Mouse (Mus musculus) intestine, embryonic 14.5 days (tissue): ENCODE measurements around the gene Dpp4. TPM values are rescaled to one million over a fixed set of nuclear protein-coding genes. Genes with fewer than 3 reads are reported as not detected.

Source experiments
- ATAC-seq: fragments of 200-750 bp; cut with Nextera tagmentation; replicated peaks from 2 replicates; pipeline ENCODE4 v1.8.0; 2017; ENCODE audit warnings: low read depth, moderate number of reproducible peaks, moderate TSS enrichment, moderate library complexity; ENCODE audit not compliant: low FRiP score, low TSS enrichment
- DNase-seq: peaks from one replicate; pipeline ENCODE4 v3.0.0-alpha.2; 2018; ENCODE audit warnings: low spot score
- H3K27ac ChIP-seq: fragments of 300-500 bp; sonication (generic); 2 replicates; pipeline ENCODE4 v1.5.1; 2014; ENCODE audit warnings: low read depth, mild to moderate bottlenecking, control low read depth
- H3K27me3 ChIP-seq: fragments of 300-500 bp; sonication (generic); replicated peaks from 2 replicates; pipeline ENCODE4 v1.6.1; 2014; ENCODE audit warnings: low read length, control low read depth; ENCODE audit not compliant: control insufficient read depth, insufficient read depth
- H3K36me3 ChIP-seq: fragments of 300-500 bp; sonication (generic); 2 replicates; pipeline ENCODE4 v1.6.1; 2014; ENCODE audit warnings: low read length, control low read depth; ENCODE audit not compliant: control insufficient read depth, insufficient read depth
- H3K4me1 ChIP-seq: fragments of 300-500 bp; sonication (generic); replicated peaks from 2 replicates; pipeline ENCODE4 v1.6.1; 2014; ENCODE audit warnings: low read length, control low read depth, mixed read lengths; ENCODE audit not compliant: control insufficient read depth, insufficient read depth
- H3K4me2 ChIP-seq: fragments of 300-500 bp; sonication (generic); 2 replicates; pipeline ENCODE4 v1.6.1; 2014; ENCODE audit warnings: low read length
- H3K4me3 ChIP-seq: fragments of 300-500 bp; sonication (generic); 2 replicates; pipeline ENCODE4 v1.5.1; 2014; ENCODE audit warnings: low read depth, low read length, control low read depth, mixed read lengths
- H3K9ac ChIP-seq: fragments of 300-500 bp; sonication (generic); 2 replicates; pipeline ENCODE4 v1.6.1; 2014; ENCODE audit warnings: mild to moderate bottlenecking, low read length
- H3K9me3 ChIP-seq: fragments of 300-500 bp; sonication (generic); 2 replicates; pipeline ENCODE4 v1.6.1; 2016; ENCODE audit warnings: low read length, control low read depth; ENCODE audit not compliant: control insufficient read depth
- WGBS: fragments of 180-500 bp; shearing (Covaris S2); extraction: QIAGEN DNeasy Blood & Tissue Kit; methylation state at CpG from one replicate; pipeline ENCODE4 v1.1.7; 2014; 5-methylcytosine and 5-hydroxymethylcytosine counted together
- polyA plus RNA-seq: library from polyadenylated mRNA; unstranded; fragments of >200 nt; fragmentation: Nextera tagmentation; extraction: Ambion mirVana; gene quantifications from 2 replicates; pipeline ENCODE4 v1.2.1, GENCODE M21; 2014

Dpp4 gene
- polyA plus RNA-seq, 1 experiment from 2014 or later = 69.8 TPM

GRCm38 (mm10) chr2:62323078-62323637 is 88.9 kb downstream of the Dpp4 start:
- Histone ChIP-seq H3K4me3 (no peak overlapping the region), H3K4me1 (no peaks in the 10 kb centered on the region), H3K27ac (no peak overlapping the region), H3K36me3 (no peaks in the 10 kb centered on the region), H3K9me3 (no peaks in the 10 kb centered on the region), H3K4me2 (no peak overlapping the region), H3K9ac (no peak overlapping the region), H3K27me3 (no peaks in the 10 kb centered on the region)
- DNase-seq (no peak), ATAC-seq (no peak)
- WGBS = 80% methylated on average over 9 of the region's 9 CpGs

- no peaks in the 10 kb centered on the region for H3K36me3 ChIP-seq
- WGBS = 82% methylated on average over 3 of the region's 3 CpGs
- H3K4me2 ChIP-seq = no peak overlapping the region
- H3K4me3 ChIP-seq = no peak overlapping the region
- no peak overlapping the region for H3K9ac ChIP-seq
- no peaks in the 10 kb centered on the region for H3K4me1 ChIP-seq
- H3K27ac ChIP-seq = no peak overlapping the region
- DNase-seq (no peak), ATAC-seq (no peak)
- no peaks in the 10 kb centered on the region for H3K9me3 ChIP-seq
- H3K27me3 ChIP-seq = no peaks in the 10 kb centered on the region
Measured at GRCm38 (mm10) chr2:62319489-62319888, 92.5 kb downstream of the Dpp4 start.

DNA sequence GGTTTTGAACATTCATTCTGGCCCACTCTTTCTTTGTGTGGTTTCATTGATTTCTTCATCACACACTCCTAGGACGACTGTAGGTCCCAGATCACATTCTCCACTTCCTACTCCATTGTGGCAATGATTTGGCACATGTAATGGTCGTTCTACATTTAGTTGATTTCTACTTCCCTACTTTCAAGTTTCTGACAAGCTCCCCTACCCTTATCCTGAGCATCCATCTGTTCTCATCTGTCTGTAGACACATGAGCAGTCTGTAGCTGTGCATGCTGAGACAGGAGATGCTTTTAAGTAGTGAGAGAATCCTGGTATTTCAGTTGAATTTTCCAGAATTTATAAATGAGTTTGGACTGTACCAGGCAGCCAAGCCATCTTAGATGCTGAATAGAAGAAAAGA is 95.1 kb downstream of the Dpp4 start:
- H3K4me1 ChIP-seq = no peaks in the 10 kb centered on the region
- H3K4me3 ChIP-seq = no peak overlapping the region
- no peak overlapping the region for H3K4me2 ChIP-seq
- no peaks in the 10 kb centered on the region for H3K36me3 ChIP-seq
- no peak overlapping the region for H3K9ac ChIP-seq
- no peaks in the 10 kb centered on the region for H3K27me3 ChIP-seq
- H3K27ac ChIP-seq = no peak overlapping the region
- H3K9me3 ChIP-seq = no peaks in the 10 kb centered on the region
- DNase-seq (no peak), ATAC-seq (no peak)
- 66% methylated on average over 2 of the region's 2 CpGs for WGBS

DNA sequence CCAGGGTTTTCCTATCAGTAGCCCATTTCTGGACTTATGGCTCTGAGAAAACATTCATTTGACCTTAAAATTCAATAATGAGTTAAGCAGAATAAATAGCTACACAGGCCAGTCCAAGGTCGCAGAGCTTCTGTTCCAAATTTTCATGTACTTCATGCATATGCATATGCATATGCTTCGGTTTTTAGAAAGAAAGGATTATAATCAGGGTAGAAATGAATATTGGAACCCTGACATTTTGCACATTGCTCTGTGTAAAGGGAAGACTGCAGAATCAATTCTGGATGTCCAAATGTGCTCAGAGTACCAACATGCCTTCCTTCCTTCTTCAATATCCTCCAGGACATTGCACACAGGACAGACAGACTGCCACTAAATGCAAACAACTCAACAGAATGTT is 104.6 kb downstream of the Dpp4 start:
- no peak overlapping the region for H3K27ac ChIP-seq
- no peaks in the 10 kb centered on the region for H3K27me3 ChIP-seq
- 90% methylated on average over 2 of the region's 2 CpGs for WGBS
- H3K4me2 ChIP-seq = no peak overlapping the region
- no peaks in the 10 kb centered on the region for H3K9me3 ChIP-seq
- no peaks in the 10 kb centered on the region for H3K4me1 ChIP-seq
- ATAC-seq (no peak), DNase-seq (no peak)
- H3K9ac ChIP-seq = no peak overlapping the region
- H3K36me3 ChIP-seq = no peaks in the 10 kb centered on the region
- no peak overlapping the region for H3K4me3 ChIP-seq

DNA sequence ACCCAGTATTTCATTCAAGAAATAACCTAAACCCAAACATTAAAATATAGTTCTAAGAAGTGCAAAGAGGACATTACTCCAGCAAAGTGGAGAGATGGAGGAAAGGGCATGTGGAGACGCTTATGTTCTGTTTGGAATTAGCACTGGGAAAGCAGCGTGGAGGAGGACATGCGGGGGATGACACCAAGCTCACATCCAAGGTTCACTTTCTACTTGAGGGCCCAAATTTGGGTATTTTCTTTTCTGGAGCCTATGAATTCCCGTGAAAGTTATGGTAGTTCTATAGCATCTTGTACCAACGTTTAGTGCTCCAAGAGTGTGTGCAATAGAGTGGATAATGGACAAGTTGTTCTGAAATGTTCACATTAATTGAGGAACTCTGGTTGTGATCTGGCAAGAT is 105.1 kb downstream of the Dpp4 start:
- 86% methylated on average over 5 of the region's 5 CpGs for WGBS
- no peaks in the 10 kb centered on the region for H3K27me3 ChIP-seq

DNA sequence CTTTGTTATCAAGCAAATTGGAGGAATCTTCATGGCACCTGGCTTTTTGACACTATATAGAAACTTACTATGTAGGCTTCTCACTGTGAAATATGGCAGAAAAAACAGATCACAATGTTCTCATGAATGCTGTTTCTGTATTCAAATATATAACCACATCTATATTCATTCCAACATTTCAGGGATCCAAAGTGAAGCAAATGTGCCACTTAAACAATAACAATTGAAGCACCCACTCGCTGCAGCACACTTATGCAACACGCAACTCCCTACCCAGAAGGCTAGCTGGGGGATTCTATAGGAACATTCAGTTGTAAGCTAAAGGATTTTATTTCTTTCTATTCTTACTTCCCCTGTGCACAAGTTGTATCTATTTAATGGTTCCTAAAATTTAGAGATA is 110.3 kb downstream of the Dpp4 start:
- no peak for DNase-seq
- no peak overlapping the region for H3K4me2 ChIP-seq
- no peak overlapping the region for H3K27ac ChIP-seq
- no peaks in the 10 kb centered on the region for H3K4me1 ChIP-seq
- H3K9me3 ChIP-seq = no peaks in the 10 kb centered on the region
- WGBS = 93% methylated on average over 2 of the region's 2 CpGs
- H3K27me3 ChIP-seq = no peaks in the 10 kb centered on the region
- ATAC-seq = no peak
- H3K36me3 ChIP-seq = no peaks in the 10 kb centered on the region
- no peak overlapping the region for H3K9ac ChIP-seq
- H3K4me3 ChIP-seq = no peak overlapping the region

More for the DNA sequence above, 105.1 kb downstream of the Dpp4 start:
- Histone ChIP-seq H3K4me3 (no peak overlapping the region), H3K9ac (no peak overlapping the region), H3K27ac (no peak overlapping the region), H3K4me2 (no peak overlapping the region), H3K36me3 (no peaks in the 10 kb centered on the region), H3K9me3 (no peaks in the 10 kb centered on the region), H3K4me1 (no peaks in the 10 kb centered on the region)
- DNase-seq = no peak
- ATAC-seq = no peak

GRCm38 (mm10) chr2:62293846-62294245 is 118.2 kb downstream of the Dpp4 start:
- no peak overlapping the region for H3K27ac ChIP-seq
- H3K9ac ChIP-seq = no peak overlapping the region
- 76% methylated on average over 2 of the region's 2 CpGs for WGBS
- no peak for DNase-seq
- no peaks in the 10 kb centered on the region for H3K9me3 ChIP-seq
- H3K4me2 ChIP-seq = no peak overlapping the region
- H3K27me3 ChIP-seq = no peaks in the 10 kb centered on the region
- no peak overlapping the region for H3K4me3 ChIP-seq
- no peaks in the 10 kb centered on the region for H3K36me3 ChIP-seq
- H3K4me1 ChIP-seq = no peaks in the 10 kb centered on the region
- no peak for ATAC-seq

GRCm38 (mm10) chr2:62287532-62287931 is 124.5 kb downstream of the Dpp4 start:
- ATAC-seq (no peak), DNase-seq (no peak)
- no peak overlapping the region for H3K27ac ChIP-seq
- H3K9me3 ChIP-seq = no peaks in the 10 kb centered on the region
- no peaks in the 10 kb centered on the region for H3K36me3 ChIP-seq
- 53% methylated on average over 4 of the region's 4 CpGs for WGBS
- H3K4me3 ChIP-seq = no peak overlapping the region
- H3K4me1 ChIP-seq = no peaks in the 10 kb centered on the region
- no peak overlapping the region for H3K9ac ChIP-seq
- H3K27me3 ChIP-seq = no peaks in the 10 kb centered on the region
- no peak overlapping the region for H3K4me2 ChIP-seq

- Histone ChIP-seq H3K9me3 (no peaks in the 10 kb centered on the region), H3K36me3 (no peaks in the 10 kb centered on the region), H3K27me3 (no peaks in the 10 kb centered on the region), H3K4me1 (no peaks in the 10 kb centered on the region), H3K27ac (no peak overlapping the region), H3K4me2 (no peak overlapping the region), H3K9ac (no peak overlapping the region), H3K4me3 (no peak overlapping the region)
- ATAC-seq (no peak), DNase-seq (no peak)
- 3% methylated on average over 2 of the region's 2 CpGs for whole genome bisulfite sequencing
Measured at GRCm38 (mm10) chr2:62285847-62286246, 126.2 kb downstream of the Dpp4 start.
